Mouse (Mus musculus): Measurements from ENCODE around the gene Gfy.

DNA sequence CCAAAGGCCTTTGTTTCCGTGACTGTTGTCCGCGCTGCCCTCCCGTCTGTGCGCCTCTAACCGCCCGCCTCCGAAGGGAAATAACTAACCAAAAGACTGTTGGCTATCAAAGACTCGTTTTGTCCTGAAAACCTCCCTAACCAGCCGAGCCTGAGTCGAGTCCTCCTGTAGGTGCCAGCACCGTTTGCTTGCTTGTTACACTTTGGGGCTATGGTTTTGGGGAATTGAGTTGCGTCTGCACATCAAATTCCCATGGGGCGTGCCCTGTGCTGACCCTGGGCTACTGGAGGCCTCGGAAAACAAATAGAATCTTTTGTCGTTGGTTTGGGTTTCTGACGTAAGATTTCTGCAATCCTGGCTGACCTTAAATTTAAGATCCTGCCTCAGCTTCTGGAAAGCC lies 50.1 kb downstream of the Gfy start:
- TF ChIP-seq POLR2A (IDR thresholded peaks at IDR 0.05; ENCODE audit: borderline replicate concordance, extremely low read depth, low read depth, low read length) (no peak), CTCF (IDR thresholded peaks at IDR 0.05; ENCODE audit: insufficient read depth, low read length) (no peak)

Measured in lung, adult 2 months (tissue).